Mouse (Mus musculus): ENCODE measurements around the gene Rab8b.

Gene Rab8b

GRCm38 (mm10) chr9:66919382-66919971, at the start of gene Rab8b:
Gene Rab8b, minus strand, starts transcription at chr9:66919687.
- peak; percentile 94 to 98 for DNase-seq

- no peak for DNase-seq
These were observed 48.0 kb upstream of the Rab8b start for GRCm38 (mm10) chr9:66967492-66967891.

DNA sequence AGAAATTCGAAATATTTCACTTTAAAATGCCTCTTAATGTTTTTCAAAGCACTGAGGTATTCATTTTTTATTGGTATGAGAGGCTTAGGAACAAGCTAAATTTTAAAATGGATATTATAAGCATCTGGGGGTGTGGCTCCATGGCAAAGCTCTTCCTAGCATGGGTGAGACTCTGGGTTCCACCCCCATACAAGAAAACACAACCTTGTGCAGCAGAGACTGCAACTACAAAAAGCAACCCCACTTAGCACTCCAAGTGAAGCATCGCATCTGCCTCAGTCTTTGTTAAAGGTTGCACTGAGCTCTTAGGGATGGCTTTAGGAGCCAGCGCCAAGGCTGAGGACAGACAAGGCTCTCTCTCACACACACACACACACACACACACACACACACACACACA, 42.0 kb upstream of the Rab8b start:
- no peak for DNase-seq

DNA sequence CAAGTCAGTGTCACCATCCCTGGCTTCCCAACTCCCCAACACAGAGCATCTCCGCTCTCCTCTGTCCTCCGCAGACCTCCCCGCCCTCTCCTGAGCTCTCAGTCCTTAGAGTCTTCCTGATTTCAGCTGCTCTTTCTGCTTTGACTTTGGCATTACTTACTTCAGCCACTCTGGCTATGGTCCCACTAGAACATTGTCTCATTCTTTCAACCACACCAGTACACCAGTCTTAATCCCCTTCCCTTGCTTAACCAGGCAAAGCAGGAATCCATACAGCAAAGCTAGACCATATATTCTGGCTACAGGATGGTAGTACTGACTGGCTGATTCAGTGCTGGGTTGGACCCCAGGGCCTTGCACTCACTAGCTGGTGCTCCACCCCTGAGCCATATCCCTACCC, 38.0 kb upstream of the Rab8b start:
- no peak for DNase-seq

GRCm38 (mm10) chr9:66952886-66953285, 33.4 kb upstream of the Rab8b start:
- no peak for DNase-seq

DNA sequence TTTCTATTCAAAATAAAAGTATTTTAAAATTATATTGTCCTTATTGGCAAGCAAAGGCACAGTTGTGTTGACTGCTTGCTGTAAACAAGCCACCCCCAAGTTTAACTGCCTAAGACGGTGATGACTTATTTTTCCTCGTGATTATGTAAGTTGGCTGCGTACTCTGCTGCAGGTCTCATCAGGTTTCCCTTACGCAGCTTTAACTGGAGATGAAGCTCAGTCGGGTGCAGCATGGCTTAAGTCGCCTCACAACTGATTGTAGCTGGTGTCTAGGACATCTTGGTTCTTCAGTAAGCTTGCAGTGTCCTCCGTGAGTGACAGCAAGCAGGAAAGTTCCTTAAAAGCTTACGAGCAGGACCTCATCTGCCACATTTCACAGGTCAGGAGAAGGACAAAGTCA, 32.8 kb upstream of the Rab8b start:
- DNase-seq = no peak

- no peak for DNase-seq
These were observed 29.0 kb upstream of the Rab8b start for GRCm38 (mm10) chr9:66948536-66948935.

DNA sequence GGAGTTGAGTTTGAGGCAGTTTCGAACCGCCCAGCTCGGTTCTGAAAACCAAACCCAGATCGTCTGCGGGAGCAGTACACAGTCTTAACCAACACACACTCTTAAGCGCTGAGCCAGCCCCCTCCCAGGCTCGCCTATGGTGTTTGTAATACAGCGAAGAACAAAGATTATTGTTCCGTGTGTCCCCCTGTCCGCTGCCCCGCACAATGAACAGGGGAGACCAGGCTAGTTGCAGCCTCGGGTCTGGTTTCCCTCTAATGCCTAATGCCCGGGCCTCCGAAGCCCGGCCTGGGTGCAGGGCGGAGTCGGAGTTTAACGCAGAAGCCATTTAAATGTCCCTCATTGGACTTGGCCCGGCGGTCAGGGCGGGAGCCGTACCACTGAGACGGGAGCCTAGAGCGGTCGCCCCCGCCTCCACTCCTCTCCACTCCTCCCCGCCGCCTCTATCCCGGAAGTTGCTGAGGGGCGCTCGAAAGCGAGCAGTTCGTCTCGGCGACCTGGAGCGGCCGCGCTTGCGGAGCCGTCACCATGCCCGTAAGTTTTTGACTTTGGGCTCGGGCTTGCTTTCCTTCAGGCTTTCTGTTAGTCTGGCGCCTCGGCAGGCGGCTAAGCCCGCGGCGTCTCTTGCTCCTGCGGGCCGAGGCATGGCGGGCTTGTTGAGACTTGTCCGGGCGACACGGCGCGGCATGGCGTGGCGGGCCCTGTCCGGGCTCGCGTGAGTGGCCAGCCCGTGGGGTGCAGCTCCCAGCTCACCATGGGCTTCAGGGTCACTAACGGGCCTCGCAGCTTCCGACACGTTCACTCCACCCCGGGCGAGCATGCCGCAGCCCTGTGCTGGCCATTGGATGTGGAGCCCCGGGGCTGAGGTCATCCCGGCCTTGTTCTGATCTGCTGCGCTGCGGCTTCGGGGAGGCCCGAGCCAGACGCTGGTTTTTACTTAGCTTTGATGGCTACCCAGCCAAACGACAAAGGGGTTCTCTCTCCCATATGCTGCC, 26.5 kb upstream of the Rab8b start, which contains the start of gene Rps27l:
Rps27l (plus strand) TSS at position 440 of the 995 bp plus-strand sequence.
- DNase-seq = peak; percentile 92 to 94

- DNase-seq = no peak
These were observed 25.7 kb upstream of the Rab8b start for GRCm38 (mm10) chr9:66945161-66945560.

DNA sequence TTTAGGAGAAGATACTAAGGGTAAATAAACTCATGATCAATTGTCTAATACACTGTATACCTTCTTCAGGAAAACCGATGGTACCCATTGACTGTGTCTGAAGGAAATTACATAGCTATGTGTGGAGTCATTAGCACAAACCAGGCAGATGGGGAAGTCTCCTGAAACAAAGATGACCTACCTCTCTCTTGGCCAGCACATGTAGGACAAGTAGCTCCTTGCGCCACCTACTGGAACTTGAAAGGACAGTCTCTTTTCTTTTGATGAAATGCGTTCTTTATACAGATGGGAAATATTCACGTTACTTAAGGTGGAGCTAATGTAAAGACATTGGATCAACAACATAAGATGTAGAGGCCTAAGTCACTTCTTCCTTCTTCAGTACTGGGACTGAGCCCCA, 19.3 kb upstream of the Rab8b start:
- DNase-seq = peak; percentile 18 to 46

DNA sequence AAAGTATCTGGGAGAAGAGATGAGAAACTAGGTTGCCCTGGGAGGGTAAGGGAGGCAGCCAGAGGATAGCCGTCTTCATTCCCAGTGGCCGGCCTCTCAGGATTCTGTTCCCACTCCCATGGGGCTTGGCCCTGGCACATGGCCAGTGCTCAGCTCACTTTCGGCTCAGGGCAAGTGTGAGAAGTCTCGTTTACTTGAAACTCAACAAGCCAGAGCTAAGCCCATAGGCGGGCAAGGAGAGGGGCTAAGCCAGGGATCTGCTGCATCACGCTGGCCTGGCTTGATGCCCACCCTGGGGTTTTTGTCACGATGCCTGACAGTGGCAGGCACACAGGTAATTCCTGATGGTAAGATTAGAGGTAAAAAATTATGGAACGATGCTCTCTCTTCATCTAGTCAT, 18.0 kb upstream of the Rab8b start:
- DNase-seq = peak; percentile 25 to 36

GRCm38 (mm10) chr9:66933869-66934808, 14.7 kb upstream of the Rab8b start:
- no peak for DNase-seq

DNA sequence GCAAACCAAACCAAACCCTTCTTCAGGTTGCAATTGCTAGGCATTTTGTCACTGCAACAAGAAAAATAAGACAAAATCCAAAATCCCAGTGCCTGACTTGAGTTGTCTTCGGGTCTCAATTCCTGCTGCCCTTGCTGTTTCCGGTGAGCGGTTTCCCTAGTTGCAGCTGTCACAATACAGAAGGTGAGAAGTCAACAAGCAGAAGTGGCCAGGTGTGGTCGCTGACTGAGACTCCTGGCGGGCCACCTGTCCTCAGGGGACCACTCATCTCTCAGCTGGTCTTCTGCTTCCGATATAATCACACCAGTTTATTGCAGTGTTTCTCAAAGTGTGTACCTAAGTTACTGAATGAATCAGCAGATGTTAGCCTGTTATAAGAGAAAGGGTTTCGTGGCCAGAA, 10.9 kb upstream of the Rab8b start:
- no peak for DNase-seq

GRCm38 (mm10) chr9:66927696-66928402, 8.4 kb upstream of the Rab8b start:
- peak in 1 of 2 experiments; percentile 39 for DNase-seq

DNA sequence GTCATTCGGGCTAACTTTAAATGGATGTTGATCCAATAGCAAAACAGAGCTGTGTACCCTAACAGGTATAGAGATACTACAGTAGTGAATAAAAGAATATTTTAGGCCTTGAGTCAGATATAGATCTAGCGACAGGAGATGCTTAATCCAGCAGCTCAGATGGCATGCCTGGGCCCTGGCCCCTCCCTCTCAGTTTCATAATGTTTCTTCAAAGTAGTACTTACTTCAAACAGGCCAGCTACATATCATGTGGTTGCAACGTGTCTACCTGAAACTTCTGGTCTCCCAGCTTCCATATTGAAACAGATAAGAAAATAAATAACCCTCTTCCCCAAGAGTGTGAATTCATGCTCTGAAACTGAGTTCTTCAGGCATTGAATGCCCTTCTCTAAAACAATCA, 6.4 kb upstream of the Rab8b start:
- no peak for DNase-seq

DNA sequence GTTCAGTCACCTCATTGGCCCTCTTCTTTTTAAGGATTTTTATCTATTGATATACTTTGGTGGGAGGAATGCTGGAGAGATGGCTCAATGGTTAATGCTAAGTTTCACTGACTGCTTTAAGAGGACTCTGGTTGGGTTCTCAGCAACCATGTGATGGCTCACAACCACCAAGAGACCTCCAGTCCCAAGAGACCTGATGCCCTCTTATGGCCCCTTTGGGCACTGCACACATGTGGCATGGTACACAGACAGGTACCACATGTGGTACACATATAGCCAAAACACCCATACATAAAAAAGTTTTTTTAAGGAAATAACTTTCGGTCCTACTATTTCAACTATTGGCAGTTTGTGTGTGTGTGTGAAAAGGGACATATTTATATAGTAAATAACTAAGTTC, 2.6 kb upstream of the Rab8b start:
- no peak for DNase-seq

DNA sequence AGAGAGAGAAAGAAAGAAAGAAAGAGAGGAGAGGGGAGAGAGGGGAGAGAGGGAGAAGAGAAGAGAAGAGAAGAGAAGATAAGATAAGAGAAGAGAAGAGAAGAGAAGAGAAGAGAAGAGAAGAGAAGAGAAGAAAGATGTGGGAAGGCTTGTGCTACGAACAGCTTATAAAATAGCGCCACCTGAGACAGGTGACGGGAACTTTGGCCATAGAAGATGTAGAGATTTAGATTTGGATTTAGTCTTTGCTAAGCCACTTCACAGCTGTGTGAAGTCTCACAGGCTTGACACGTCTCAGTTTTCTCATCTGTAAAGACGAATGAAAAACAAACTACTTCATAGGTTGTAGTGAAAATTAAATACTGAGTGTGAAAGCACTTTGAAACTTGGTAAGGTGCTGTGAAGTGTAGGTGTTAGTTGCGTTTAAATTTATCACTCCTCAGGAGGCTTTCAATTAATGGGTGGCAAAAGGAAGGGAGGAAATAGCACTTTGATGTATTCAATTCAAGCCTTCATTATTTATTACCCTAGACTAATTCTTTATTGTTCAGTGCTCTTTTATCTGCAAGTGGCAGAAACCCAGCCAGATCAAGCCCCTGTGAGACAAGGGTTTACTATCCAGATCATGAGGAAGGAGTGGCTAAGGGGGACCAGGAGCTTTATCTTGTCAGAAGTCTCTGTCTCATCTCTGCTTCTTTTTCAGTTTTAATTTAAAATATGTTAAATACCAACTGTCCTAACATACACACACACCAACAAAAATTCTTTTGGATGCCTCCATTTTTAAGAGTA, 1.2 kb upstream of the Rab8b start:
- DNase-seq = no peak

DNA sequence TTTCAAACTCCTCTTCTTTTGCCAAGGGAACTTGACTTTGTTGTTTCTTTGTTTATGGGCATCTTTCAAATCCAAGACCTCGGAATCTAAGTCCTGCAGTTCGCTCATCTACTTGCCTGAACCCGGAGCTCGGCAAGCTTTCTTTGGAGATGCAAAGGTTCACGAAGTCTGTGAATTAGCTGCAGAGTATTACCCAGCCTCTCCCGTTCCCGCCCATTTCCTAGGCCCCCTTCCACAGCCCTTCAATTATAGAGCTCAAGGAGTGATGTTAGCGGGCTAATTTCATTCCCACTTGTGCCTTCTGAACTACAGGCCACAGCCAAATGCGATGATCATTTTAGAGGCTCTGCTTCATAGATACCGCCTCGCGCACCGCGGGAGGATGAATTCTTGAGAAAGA, 494 bp upstream of the Rab8b start:
- DNase-seq = peak in 1 of 2 experiments; percentile 35

- DNase-seq = no peak
These were observed 686 bp downstream of the Rab8b start for GRCm38 (mm10) chr9:66918672-66919330.

- DNase-seq = no peak
These were observed 1.6 kb downstream of the Rab8b start for GRCm38 (mm10) chr9:66917892-66918255.

Measured in cerebellum, postnatal 36 days (tissue).